In genomic region chr5:137289591-137290365, GRCm38 (mm10) we compare ENCODE assay signal across 8 mouse cellular contexts. TPM values are rescaled to one million over a fixed set of nuclear protein-coding genes. Genes with fewer than 3 reads are reported as not detected.
DNase-seq lines count a peak whose midpoint lies in the region; ATAC-seq and TF ChIP-seq lines count a peak whose summit lies in the region.

No protein-coding gene starts in this region.

- WGBS in lung, embryonic 14.5 days: 51% methylated on average over 13 of the region's 13 CpGs
- 12% methylated on average over 13 of the region's 13 CpGs for WGBS in liver, embryonic 13.5 days (ENCODE audit: insufficient replicate concordance)
- 52% methylated on average over 13 of the region's 13 CpGs for WGBS in stomach, embryonic 14.5 days

- peaks cover 2% of the 10 kb centered on the region; the same call in 1 of the 2 replicates for H3K36me3 ChIP-seq in lung, embryonic 14.5 days (ENCODE audit: insufficient read depth)
- H3K36me3 ChIP-seq in erythroblast, embryonic 14.5 days (ENCODE audit: control insufficient read depth): peaks cover 32% of the 10 kb centered on the region
- peaks cover 8% of the 10 kb centered on the region for H3K36me3 ChIP-seq in liver, embryonic 13.5 days
- H3K36me3 ChIP-seq in stomach, embryonic 14.5 days (ENCODE audit: control insufficient read depth, insufficient read depth, low read length): no peaks in the 10 kb centered on the region

- peak overlapping the region; percentile 71 for H3K4me2 ChIP-seq in lung, embryonic 14.5 days
- peak overlapping the region; percentile 100 for H3K4me2 ChIP-seq in liver, embryonic 13.5 days
- peak overlapping the region; percentile 87 for H3K4me2 ChIP-seq in stomach, embryonic 14.5 days (replicated peaks; ENCODE audit: low read depth, low read length)

- H3K27ac ChIP-seq in lung, embryonic 14.5 days (ENCODE audit: low read depth): peak overlapping the region; percentile 44; the same call in 1 of the 2 replicates
- peak overlapping the region; percentile 100 for H3K27ac ChIP-seq in liver, embryonic 13.5 days
- no peak overlapping the region for H3K27ac ChIP-seq in stomach, embryonic 14.5 days (ENCODE audit: low read length)

- DNase-seq in lung, embryonic 14.5 days: no peak
- no peak for DNase-seq in lung, postnatal 10 days
- peak; percentile 93 for DNase-seq in liver, embryonic 13.5 days
- DNase-seq in gastrocnemius, adult 18-20 months (ENCODE audit: low spot score): no peak
- no peak for DNase-seq in thymus, postnatal 25 days
- DNase-seq in adrenal gland, postnatal 36 days: no peak

- ATAC-seq in lung, embryonic 14.5 days (ENCODE audit: insufficient read depth): no peak
- ATAC-seq in liver, embryonic 13.5 days (ENCODE audit: low read depth): peak; percentile 78
- no peak for ATAC-seq in stomach, embryonic 14.5 days (ENCODE audit: insufficient number of reproducible peaks, insufficient read depth, low FRiP score, low read depth)

- no peaks in the 10 kb centered on the region for H3K9me3 ChIP-seq in lung, embryonic 14.5 days (ENCODE audit: low read depth, low read length)
- no peaks in the 10 kb centered on the region for H3K9me3 ChIP-seq in erythroblast, embryonic 14.5 days (ENCODE audit: control insufficient read depth, low read length)
- H3K9me3 ChIP-seq in liver, embryonic 13.5 days (replicated peaks): no peaks in the 10 kb centered on the region
- no peaks in the 10 kb centered on the region for H3K9me3 ChIP-seq in stomach, embryonic 14.5 days (ENCODE audit: control insufficient read depth, low read depth, low read length)

- peaks cover 45% of the 10 kb centered on the region for H3K27me3 ChIP-seq in lung, embryonic 14.5 days (ENCODE audit: insufficient read depth, low read length)
- peaks cover 43% of the 10 kb centered on the region for H3K27me3 ChIP-seq in erythroblast, embryonic 14.5 days (ENCODE audit: control insufficient read depth)
- peaks cover 20% of the 10 kb centered on the region for H3K27me3 ChIP-seq in liver, embryonic 13.5 days
- peaks cover 16% of the 10 kb centered on the region; the same call in 1 of the 2 replicates for H3K27me3 ChIP-seq in stomach, embryonic 14.5 days (ENCODE audit: control insufficient read depth, insufficient read depth, low read length)

- H3K4me1 ChIP-seq in lung, embryonic 14.5 days (ENCODE audit: insufficient read depth): no peaks in the 10 kb centered on the region; the same call in 1 of the 2 replicates
- H3K4me1 ChIP-seq in erythroblast, embryonic 14.5 days (ENCODE audit: control insufficient read depth): peaks cover 91% of the 10 kb centered on the region
- H3K4me1 ChIP-seq in liver, embryonic 13.5 days (replicated peaks): peaks cover 79% of the 10 kb centered on the region
- H3K4me1 ChIP-seq in stomach, embryonic 14.5 days (ENCODE audit: control insufficient read depth, insufficient read depth, low read length): peaks cover 26% of the 10 kb centered on the region; the same call in 1 of the 2 replicates

- H3K4me3 ChIP-seq in lung, embryonic 14.5 days (ENCODE audit: low read depth, low read length): peak overlapping the region; percentile 38
- peak overlapping the region; percentile 96 for H3K4me3 ChIP-seq in erythroblast, embryonic 14.5 days (replicated peaks)
- peak overlapping the region; percentile 83 for H3K4me3 ChIP-seq in liver, embryonic 13.5 days (replicated peaks)
- H3K4me3 ChIP-seq in stomach, embryonic 14.5 days (ENCODE audit: low read depth, low read length): no peak overlapping the region

- no peak for TF ChIP-seq CTCF in lung, embryonic 14.5 days (IDR thresholded peaks at IDR 0.05; ENCODE audit: low read depth)

- H3K9ac ChIP-seq in lung, embryonic 14.5 days: no peak overlapping the region
- peak overlapping the region; percentile 94 for H3K9ac ChIP-seq in liver, embryonic 13.5 days
- no peak overlapping the region for H3K9ac ChIP-seq in stomach, embryonic 14.5 days (replicated peaks; ENCODE audit: low read depth, low read length)

RNA-seq across cellular contexts. Expression of gene Ache, which starts 2.5 kb away (rescaled TPM):
- polyA plus RNA-seq in lung, embryonic 14.5 days (2014; fragmentation: Nextera tagmentation; extraction: Ambion mirVana): 0.93 and 1.3 TPM in 2 replicates
- polyA plus RNA-seq in erythroblast, embryonic 14.5 days (2012): 29.5 and 30.9 TPM in 2 replicates
- polyA plus RNA-seq in liver, embryonic 13.5 days (2015; fragmentation: Nextera tagmentation; extraction: Ambion mirVana): 15.9 and 16.6 TPM in 2 replicates
- 11.9 and 12.1 TPM in 2 replicates for polyA plus RNA-seq in stomach, embryonic 14.5 days (2014; fragmentation: Nextera tagmentation; extraction: Ambion mirVana)
- 10 to 100 TPM; 25.0 to 27.7 TPM for total RNA-seq in gastrocnemius, adult 18-20 months (2021)
- 1 to 10 TPM; 7.0 TPM for total RNA-seq in adrenal gland, postnatal 36 days (2021)

RNA-seq across cellular contexts. Expression of gene Ufsp1, which starts 4.7 kb away (rescaled TPM):
- polyA plus RNA-seq in lung, embryonic 14.5 days (2014; fragmentation: Nextera tagmentation; extraction: Ambion mirVana): 4.4 and 4.6 TPM in 2 replicates
- polyA plus RNA-seq in erythroblast, embryonic 14.5 days (2012): 14.1 and 16.4 TPM in 2 replicates
- polyA plus RNA-seq in liver, embryonic 13.5 days (2015; fragmentation: Nextera tagmentation; extraction: Ambion mirVana): 8.4 TPM in 2 replicates
- polyA plus RNA-seq in stomach, embryonic 14.5 days (2014; fragmentation: Nextera tagmentation; extraction: Ambion mirVana): 8.1 and 8.5 TPM in 2 replicates
- total RNA-seq in gastrocnemius, adult 18-20 months (2021): 10 to 100 TPM; 19.1 to 20.8 TPM
- total RNA-seq in adrenal gland, postnatal 36 days (2021): 10 to 100 TPM; 10.2 to 12.7 TPM

RNA-seq across cellular contexts. Expression of gene Srrt, which starts 17.7 kb away (rescaled TPM):
- 137 and 141 TPM in 2 replicates for polyA plus RNA-seq in lung, embryonic 14.5 days (2014; fragmentation: Nextera tagmentation; extraction: Ambion mirVana)
- polyA plus RNA-seq in erythroblast, embryonic 14.5 days (2012): 73.3 and 89.6 TPM in 2 replicates
- 86.7 and 102 TPM in 2 replicates for polyA plus RNA-seq in liver, embryonic 13.5 days (2015; fragmentation: Nextera tagmentation; extraction: Ambion mirVana)
- 111 and 120 TPM in 2 replicates for polyA plus RNA-seq in stomach, embryonic 14.5 days (2014; fragmentation: Nextera tagmentation; extraction: Ambion mirVana)
- 10 to 100 TPM; 29.6 to 40.8 TPM for total RNA-seq in gastrocnemius, adult 18-20 months (2021)
- total RNA-seq in adrenal gland, postnatal 36 days (2021): 100 to 1,000 TPM; 103 to 167 TPM

RNA-seq across cellular contexts. Expression of gene Trip6, which starts 24.4 kb away (rescaled TPM):
- polyA plus RNA-seq in lung, embryonic 14.5 days (2014; fragmentation: Nextera tagmentation; extraction: Ambion mirVana): 87.1 and 89.3 TPM in 2 replicates
- polyA plus RNA-seq in erythroblast, embryonic 14.5 days (2012): 0.51 and 0.54 TPM in 2 replicates
- polyA plus RNA-seq in liver, embryonic 13.5 days (2015; fragmentation: Nextera tagmentation; extraction: Ambion mirVana): 10.1 and 10.6 TPM in 2 replicates
- 75.3 and 76.2 TPM in 2 replicates for polyA plus RNA-seq in stomach, embryonic 14.5 days (2014; fragmentation: Nextera tagmentation; extraction: Ambion mirVana)
- 1 to 10 TPM; 2.2 to 4.4 TPM for total RNA-seq in gastrocnemius, adult 18-20 months (2021)
- total RNA-seq in adrenal gland, postnatal 36 days (2021): 10 to 100 TPM; 36.7 to 38.2 TPM

RNA-seq across cellular contexts. Expression of gene Slc12a9, which starts 43.6 kb away (rescaled TPM):
- polyA plus RNA-seq in lung, embryonic 14.5 days (2014; fragmentation: Nextera tagmentation; extraction: Ambion mirVana): 9.7 and 10.2 TPM in 2 replicates
- polyA plus RNA-seq in erythroblast, embryonic 14.5 days (2012): 0.05 and 0.06 TPM in 2 replicates
- 2.8 and 3.2 TPM in 2 replicates for polyA plus RNA-seq in liver, embryonic 13.5 days (2015; fragmentation: Nextera tagmentation; extraction: Ambion mirVana)
- polyA plus RNA-seq in stomach, embryonic 14.5 days (2014; fragmentation: Nextera tagmentation; extraction: Ambion mirVana): 8.0 and 10.1 TPM in 2 replicates
- 1 to 10 TPM; 2.0 to 2.2 TPM for total RNA-seq in gastrocnemius, adult 18-20 months (2021)
- 10 to 100 TPM in 1 of 2 experiments, 1 to 10 TPM in 1; 8.0 to 11.5 TPM for total RNA-seq in adrenal gland, postnatal 36 days (2021)
